Mouse (Mus musculus): ENCODE results near the gene Egfl6. TPM values are rescaled to one million over a fixed set of nuclear protein-coding genes. Genes with fewer than 3 reads are reported as not detected.

Egfl6 gene
- polyA plus RNA-seq, 1 experiment = 1.5 TPM

DNA sequence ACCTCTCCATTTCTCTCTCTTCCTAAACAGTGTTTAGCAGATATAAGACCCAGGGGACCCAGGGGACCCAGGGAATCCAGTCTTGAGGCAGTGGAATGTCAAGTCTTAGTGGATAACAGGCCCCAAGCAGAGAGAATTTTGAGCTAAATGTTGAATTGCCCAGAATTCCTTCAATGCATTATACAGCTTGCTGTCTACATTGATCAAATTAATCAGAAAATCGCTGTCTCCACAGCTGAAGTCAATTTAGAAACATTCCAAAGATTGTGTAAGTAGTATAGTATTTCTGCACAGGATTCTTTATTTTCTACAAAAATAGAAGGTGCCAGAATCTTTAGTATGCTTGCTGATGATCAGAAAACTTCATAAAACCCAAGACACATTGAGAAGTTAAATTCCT, 9.4 kb downstream of the Egfl6 start:
- TF ChIP-seq CTCF (IDR thresholded peaks at IDR 0.05; ENCODE audit: control insufficient read depth, insufficient read depth, low read length) = no peak
- TF ChIP-seq POLR2A (IDR thresholded peaks at IDR 0.05; ENCODE audit: borderline replicate concordance, control insufficient read depth, low read depth, low read length) = no peak
- H3K4me1 ChIP-seq (ENCODE audit: control insufficient read depth, insufficient read depth, low read length) = no peaks in the 10 kb centered on the region
- WGBS = 58% methylated on average over 1 of the region's 1 CpGs

DNA sequence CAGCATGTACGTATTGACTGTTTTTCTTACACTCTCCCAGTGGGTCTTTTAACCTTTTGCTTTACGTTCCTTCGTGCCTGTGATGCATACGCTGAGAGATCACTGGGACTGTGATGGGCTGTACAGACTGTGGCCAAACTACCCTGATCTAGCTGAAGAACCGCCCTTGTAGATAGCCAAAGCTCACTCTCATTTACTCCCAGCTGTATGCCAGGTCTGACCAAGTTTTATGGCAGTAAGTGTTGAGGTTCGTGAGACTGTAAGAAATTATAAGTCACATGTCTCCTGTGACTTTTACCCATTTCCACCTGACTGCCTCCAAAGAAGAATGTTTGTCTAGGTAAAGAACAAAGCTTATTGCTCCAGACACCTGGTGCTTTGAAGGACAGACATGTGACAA, 19.5 kb downstream of the Egfl6 start:
- TF ChIP-seq POLR2A (IDR thresholded peaks at IDR 0.05; ENCODE audit: borderline replicate concordance, control insufficient read depth, low read depth, low read length) = no peak
- no peak for TF ChIP-seq CTCF (IDR thresholded peaks at IDR 0.05; ENCODE audit: control insufficient read depth, insufficient read depth, low read length)
- no peaks in the 10 kb centered on the region for H3K4me1 ChIP-seq (ENCODE audit: control insufficient read depth, insufficient read depth, low read length)
- 81% methylated on average over 6 of the region's 6 CpGs for WGBS
- no peak overlapping the region for H3K4me3 ChIP-seq (replicated peaks; ENCODE audit: control insufficient read depth, low read depth, low read length)
- no peak overlapping the region for H3K27ac ChIP-seq (ENCODE audit: control insufficient read depth, insufficient read depth, low read depth, low read length, poor library complexity)

More for the DNA sequence above, 9.4 kb downstream of the Egfl6 start:
- Histone ChIP-seq H3K27ac (ENCODE audit: control insufficient read depth, insufficient read depth, low read depth, low read length, poor library complexity) (no peak overlapping the region), H3K4me3 (replicated peaks; ENCODE audit: control insufficient read depth, low read depth, low read length) (no peak overlapping the region)

DNA sequence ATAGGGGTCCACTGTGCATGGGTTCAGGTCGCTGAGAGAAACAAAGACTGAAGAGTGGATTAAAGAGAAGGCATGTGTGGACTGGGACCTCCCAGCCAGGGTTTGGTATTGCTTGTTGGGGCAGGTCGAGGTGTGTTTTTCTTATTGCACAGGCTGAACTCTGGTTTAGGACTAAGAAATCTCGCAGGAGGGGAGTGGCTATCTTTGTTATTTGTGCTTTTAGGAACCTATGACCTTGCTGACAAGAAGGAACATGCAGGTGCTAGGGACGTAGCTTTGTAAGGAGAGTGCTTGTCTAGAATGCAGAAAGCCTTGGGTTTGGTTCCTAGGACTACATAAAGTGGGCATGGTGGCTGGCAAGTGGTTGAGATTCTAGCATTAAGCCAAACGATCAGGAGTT, 20.1 kb downstream of the Egfl6 start:
- no peak overlapping the region for H3K4me3 ChIP-seq (replicated peaks; ENCODE audit: control insufficient read depth, low read depth, low read length)
- H3K27ac ChIP-seq (ENCODE audit: control insufficient read depth, insufficient read depth, low read depth, low read length, poor library complexity) = no peak overlapping the region
- 67% methylated on average over 5 of the region's 5 CpGs for WGBS
- H3K4me1 ChIP-seq (ENCODE audit: control insufficient read depth, insufficient read depth, low read length) = no peaks in the 10 kb centered on the region
- no peak for TF ChIP-seq CTCF (IDR thresholded peaks at IDR 0.05; ENCODE audit: control insufficient read depth, insufficient read depth, low read length)

- TF ChIP-seq POLR2A (IDR thresholded peaks at IDR 0.05; ENCODE audit: borderline replicate concordance, control insufficient read depth, low read depth, low read length) (no peak), CTCF (IDR thresholded peaks at IDR 0.05; ENCODE audit: control insufficient read depth, insufficient read depth, low read length) (no peak)
- Histone ChIP-seq H3K27ac (ENCODE audit: control insufficient read depth, insufficient read depth, low read depth, low read length, poor library complexity) (no peak overlapping the region), H3K4me3 (replicated peaks; ENCODE audit: control insufficient read depth, low read depth, low read length) (no peak overlapping the region), H3K4me1 (ENCODE audit: control insufficient read depth, insufficient read depth, low read length) (no peaks in the 10 kb centered on the region)
- 81% methylated on average over 5 of the region's 5 CpGs for WGBS
Measured at GRCm38 (mm10) chrX:166564900-166565299, 20.6 kb downstream of the Egfl6 start.

GRCm38 (mm10) chrX:166559333-166559732, 26.2 kb downstream of the Egfl6 start:
- Histone ChIP-seq H3K4me1 (ENCODE audit: control insufficient read depth, insufficient read depth, low read length) (no peaks in the 10 kb centered on the region), H3K4me3 (replicated peaks; ENCODE audit: control insufficient read depth, low read depth, low read length) (no peak overlapping the region), H3K27ac (ENCODE audit: control insufficient read depth, insufficient read depth, low read depth, low read length, poor library complexity) (no peak overlapping the region)
- 69% methylated on average over 3 of the region's 3 CpGs for WGBS
- TF ChIP-seq CTCF (IDR thresholded peaks at IDR 0.05; ENCODE audit: control insufficient read depth, insufficient read depth, low read length) = no peak
- no peak for TF ChIP-seq POLR2A (IDR thresholded peaks at IDR 0.05; ENCODE audit: borderline replicate concordance, control insufficient read depth, low read depth, low read length)

- TF ChIP-seq POLR2A (IDR thresholded peaks at IDR 0.05; ENCODE audit: borderline replicate concordance, control insufficient read depth, low read depth, low read length) = no peak
- TF ChIP-seq CTCF (IDR thresholded peaks at IDR 0.05; ENCODE audit: control insufficient read depth, insufficient read depth, low read length) = no peak
- H3K4me3 ChIP-seq (replicated peaks; ENCODE audit: control insufficient read depth, low read depth, low read length) = no peak overlapping the region
- no peak overlapping the region for H3K27ac ChIP-seq (ENCODE audit: control insufficient read depth, insufficient read depth, low read depth, low read length, poor library complexity)
- H3K4me1 ChIP-seq (ENCODE audit: control insufficient read depth, insufficient read depth, low read length) = no peaks in the 10 kb centered on the region
- 85% methylated on average over 7 of the region's 7 CpGs for WGBS
Measured at GRCm38 (mm10) chrX:166552355-166552754, 33.2 kb downstream of the Egfl6 start.

DNA sequence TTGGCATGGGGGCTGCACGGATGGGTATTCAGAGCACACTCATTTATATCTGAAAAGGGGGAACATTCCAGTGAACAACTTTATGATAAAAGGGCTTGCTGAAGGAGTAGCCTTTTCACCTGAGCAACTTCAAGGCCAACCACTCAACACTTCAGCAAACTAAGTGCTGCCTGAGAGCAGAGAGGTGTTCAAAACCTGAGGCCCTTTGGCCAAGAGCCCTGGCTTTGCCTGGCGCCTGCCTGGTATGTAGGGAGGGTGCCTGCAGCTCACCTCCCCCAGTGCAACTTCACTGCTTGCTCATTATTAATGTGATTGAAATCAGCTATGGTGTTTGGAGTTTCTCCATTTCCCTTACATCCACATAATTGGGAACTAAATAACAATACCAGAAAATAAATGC, 39.0 kb downstream of the Egfl6 start:
- no peak overlapping the region for H3K27ac ChIP-seq (ENCODE audit: control insufficient read depth, insufficient read depth, low read depth, low read length, poor library complexity)
- no peaks in the 10 kb centered on the region for H3K4me1 ChIP-seq (ENCODE audit: control insufficient read depth, insufficient read depth, low read length)
- no peak overlapping the region for H3K4me3 ChIP-seq (replicated peaks; ENCODE audit: control insufficient read depth, low read depth, low read length)
- TF ChIP-seq POLR2A (IDR thresholded peaks at IDR 0.05; ENCODE audit: borderline replicate concordance, control insufficient read depth, low read depth, low read length) (no peak), CTCF (IDR thresholded peaks at IDR 0.05; ENCODE audit: control insufficient read depth, insufficient read depth, low read length) (no peak)
- 71% methylated on average over 2 of the region's 2 CpGs for WGBS

GRCm38 (mm10) chrX:166535138-166535537, 50.4 kb downstream of the Egfl6 start:
- no peak overlapping the region for H3K4me3 ChIP-seq (replicated peaks; ENCODE audit: control insufficient read depth, low read depth, low read length)
- TF ChIP-seq POLR2A (IDR thresholded peaks at IDR 0.05; ENCODE audit: borderline replicate concordance, control insufficient read depth, low read depth, low read length) = no peak
- TF ChIP-seq CTCF (IDR thresholded peaks at IDR 0.05; ENCODE audit: control insufficient read depth, insufficient read depth, low read length) = no peak
- no peak overlapping the region for H3K27ac ChIP-seq (ENCODE audit: control insufficient read depth, insufficient read depth, low read depth, low read length, poor library complexity)
- 67% methylated on average over 4 of the region's 4 CpGs for WGBS
- no peaks in the 10 kb centered on the region for H3K4me1 ChIP-seq (ENCODE audit: control insufficient read depth, insufficient read depth, low read length)

GRCm38 (mm10) chrX:166533432-166533831, 52.1 kb downstream of the Egfl6 start:
- WGBS = 86% methylated on average over 4 of the region's 4 CpGs
- Histone ChIP-seq H3K4me1 (ENCODE audit: control insufficient read depth, insufficient read depth, low read length) (no peaks in the 10 kb centered on the region), H3K4me3 (replicated peaks; ENCODE audit: control insufficient read depth, low read depth, low read length) (no peak overlapping the region), H3K27ac (ENCODE audit: control insufficient read depth, insufficient read depth, low read depth, low read length, poor library complexity) (no peak overlapping the region)
- TF ChIP-seq POLR2A (IDR thresholded peaks at IDR 0.05; ENCODE audit: borderline replicate concordance, control insufficient read depth, low read depth, low read length) (no peak), CTCF (IDR thresholded peaks at IDR 0.05; ENCODE audit: control insufficient read depth, insufficient read depth, low read length) (no peak)
